Mouse (Mus musculus): ENCODE data around the gene 4930407I10Rik.

Gene 4930407I10Rik

DNA sequence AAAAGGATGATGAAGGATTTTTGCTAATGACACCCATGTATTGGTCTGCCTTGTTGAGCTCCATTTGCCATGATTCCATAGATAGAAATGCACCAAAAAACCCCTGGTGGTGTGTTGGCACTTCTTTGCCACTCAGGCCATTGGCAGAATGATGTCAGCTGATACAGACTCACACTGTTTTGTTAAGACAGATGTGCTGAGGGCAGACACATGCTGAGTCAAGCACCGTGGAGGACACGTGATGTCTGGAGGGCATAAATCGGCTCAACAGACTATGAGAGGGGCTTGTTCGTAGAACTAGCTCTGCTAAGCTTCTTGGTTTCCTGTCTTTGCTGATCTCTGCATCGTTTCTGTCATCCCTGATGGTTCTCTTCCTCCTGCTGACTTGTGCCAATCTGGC is 6.4 kb upstream of the 4930407I10Rik start:
- DNase-seq (ENCODE audit: low read depth, low spot score) = no peak

DNA sequence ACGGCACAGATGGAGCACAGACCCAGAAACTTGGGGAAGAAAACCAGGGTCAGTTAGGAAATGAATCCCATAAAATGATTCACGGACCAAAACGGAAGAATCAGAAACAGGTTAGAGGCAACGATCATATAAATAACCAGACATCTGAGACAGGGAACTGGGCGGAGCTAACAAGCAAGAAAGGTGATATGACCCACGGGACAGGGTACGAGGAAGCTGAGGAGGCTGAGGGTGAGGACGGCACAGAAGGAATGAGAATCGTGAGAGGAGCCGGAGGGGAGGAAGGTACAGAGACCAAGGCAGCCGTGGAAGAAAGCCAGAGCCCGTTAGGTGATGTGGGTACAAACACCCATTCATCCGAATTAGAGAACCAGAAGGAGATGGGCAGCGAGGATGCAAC is 5.0 kb downstream of the 4930407I10Rik start:
- no peak for DNase-seq (ENCODE audit: low read depth, low spot score)

- peak; percentile 66 for DNase-seq (ENCODE audit: low read depth, low spot score)
Measured at GRCm38 (mm10) chr15:82065511-82065910, 6.6 kb downstream of the 4930407I10Rik start.

GRCm38 (mm10) chr15:82069898-82070297 is 10.9 kb downstream of the 4930407I10Rik start, which contains the start of gene Mei1:
Mei1 (plus strand) TSS chr15:82069996.
- no peak for DNase-seq (ENCODE audit: low read depth, low spot score)

GRCm38 (mm10) chr15:82071816-82072469 is 13.0 kb downstream of the 4930407I10Rik start:
- DNase-seq (ENCODE audit: low read depth, low spot score) = no peak

GRCm38 (mm10) chr15:82073490-82073889 is 14.5 kb downstream of the 4930407I10Rik start:
- DNase-seq (ENCODE audit: low read depth, low spot score) = no peak

DNA sequence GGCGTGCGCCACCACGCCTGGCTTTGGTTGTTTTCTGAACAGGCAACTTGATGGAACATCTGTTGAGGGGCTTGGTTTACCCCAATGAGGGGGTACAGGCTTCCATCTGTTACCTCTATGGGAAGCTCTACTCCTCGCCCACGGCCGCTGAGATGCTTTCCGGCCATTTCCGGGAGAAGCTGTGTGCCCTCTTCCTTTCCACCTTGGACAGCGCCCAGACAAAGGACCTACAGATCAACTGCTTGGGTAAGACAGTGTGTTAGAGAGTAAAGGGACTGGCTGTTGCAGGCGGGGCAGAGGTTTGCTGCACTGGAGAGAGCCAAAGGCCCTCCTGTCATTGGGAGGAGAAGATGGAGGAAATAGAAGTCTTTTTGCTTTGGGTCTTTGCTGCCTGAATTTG is 20.9 kb downstream of the 4930407I10Rik start:
- no peak for DNase-seq (ENCODE audit: low read depth, low spot score)

DNA sequence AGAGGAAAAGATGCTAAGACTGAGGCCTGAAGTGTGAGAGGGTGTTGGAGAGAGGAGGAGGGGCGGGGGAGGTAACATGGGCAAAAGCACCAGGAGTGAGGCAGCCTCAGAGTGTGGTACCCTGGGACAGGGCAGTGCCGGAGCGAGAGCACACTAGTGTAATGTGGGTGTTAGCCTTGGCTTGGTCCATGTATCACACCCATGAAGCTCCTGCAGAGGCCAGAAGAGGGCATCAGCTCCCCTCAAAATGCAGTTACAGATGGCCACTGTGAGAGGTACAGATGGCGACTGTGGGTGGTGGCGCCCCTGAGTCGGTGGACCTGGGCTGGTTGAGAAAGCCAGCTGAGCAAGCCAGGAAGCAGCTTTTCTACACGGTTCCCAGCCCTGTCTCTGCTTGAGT is 22.2 kb downstream of the 4930407I10Rik start:
- DNase-seq (ENCODE audit: low read depth, low spot score) = peak; percentile 41

DNA sequence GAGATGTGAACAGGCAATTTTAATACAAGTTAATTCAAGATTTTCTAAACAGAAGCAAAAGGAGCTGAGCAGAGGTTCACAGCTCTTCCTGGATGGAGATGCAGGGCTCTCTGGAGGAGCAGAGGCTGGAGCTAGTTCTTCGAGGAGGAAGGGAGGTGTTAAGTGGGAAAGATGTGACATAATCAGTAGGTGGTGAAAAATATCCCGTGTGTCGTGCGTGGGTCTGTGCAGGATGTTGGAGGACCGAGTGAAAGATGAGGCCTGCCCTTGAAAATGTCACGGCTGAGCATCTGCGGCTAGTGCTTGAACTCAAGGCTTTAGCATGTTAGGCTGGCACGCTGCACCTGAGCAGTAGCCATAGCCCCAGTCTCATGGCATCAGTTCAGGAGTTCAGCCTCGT is 26.7 kb downstream of the 4930407I10Rik start:
- DNase-seq (ENCODE audit: low read depth, low spot score) = no peak

GRCm38 (mm10) chr15:82086131-82086530 is 27.2 kb downstream of the 4930407I10Rik start:
- no peak for DNase-seq (ENCODE audit: low read depth, low spot score)

DNA sequence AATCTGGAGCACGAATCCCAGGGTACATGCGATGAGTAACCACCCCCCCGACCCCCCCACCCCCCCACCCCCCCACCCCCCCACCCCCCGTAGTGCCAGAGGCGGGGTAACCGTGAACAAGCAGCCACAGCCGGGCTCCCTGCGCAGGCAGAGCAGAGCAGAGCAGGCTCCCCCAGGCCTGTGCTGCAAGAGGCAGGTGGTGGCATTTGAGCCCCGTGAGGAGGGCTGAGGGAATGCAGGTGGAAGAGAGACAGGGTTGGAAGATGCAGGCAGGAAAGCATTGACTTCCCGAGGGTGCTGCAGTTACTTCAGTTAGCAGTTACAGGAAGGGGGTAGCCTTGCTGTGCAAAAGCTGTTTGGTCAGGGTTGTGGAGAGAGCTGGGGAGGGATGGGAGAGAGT is 28.3 kb downstream of the 4930407I10Rik start:
- no peak for DNase-seq (ENCODE audit: low read depth, low spot score)

DNA sequence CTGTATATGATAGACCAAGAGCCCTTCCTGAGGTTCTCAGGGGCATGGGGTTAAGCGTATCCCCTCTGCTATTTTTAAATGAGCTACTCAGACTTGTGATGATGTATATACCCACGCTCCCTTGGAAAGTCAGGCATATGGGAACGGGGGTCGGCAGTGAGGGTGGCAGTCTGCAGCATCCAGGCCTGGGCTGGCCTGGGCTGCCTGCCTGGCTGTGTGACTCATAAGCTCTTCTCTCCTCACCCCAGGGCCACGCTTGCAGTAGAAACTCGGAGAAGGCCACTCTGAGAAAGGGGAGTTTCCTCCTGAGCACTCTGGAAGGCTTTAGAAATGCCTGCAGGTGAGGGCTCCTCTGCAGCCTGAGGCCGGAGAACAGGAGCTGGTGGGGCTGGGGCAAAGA is 32.1 kb downstream of the 4930407I10Rik start:
- no peak for DNase-seq (ENCODE audit: low read depth, low spot score)

DNA sequence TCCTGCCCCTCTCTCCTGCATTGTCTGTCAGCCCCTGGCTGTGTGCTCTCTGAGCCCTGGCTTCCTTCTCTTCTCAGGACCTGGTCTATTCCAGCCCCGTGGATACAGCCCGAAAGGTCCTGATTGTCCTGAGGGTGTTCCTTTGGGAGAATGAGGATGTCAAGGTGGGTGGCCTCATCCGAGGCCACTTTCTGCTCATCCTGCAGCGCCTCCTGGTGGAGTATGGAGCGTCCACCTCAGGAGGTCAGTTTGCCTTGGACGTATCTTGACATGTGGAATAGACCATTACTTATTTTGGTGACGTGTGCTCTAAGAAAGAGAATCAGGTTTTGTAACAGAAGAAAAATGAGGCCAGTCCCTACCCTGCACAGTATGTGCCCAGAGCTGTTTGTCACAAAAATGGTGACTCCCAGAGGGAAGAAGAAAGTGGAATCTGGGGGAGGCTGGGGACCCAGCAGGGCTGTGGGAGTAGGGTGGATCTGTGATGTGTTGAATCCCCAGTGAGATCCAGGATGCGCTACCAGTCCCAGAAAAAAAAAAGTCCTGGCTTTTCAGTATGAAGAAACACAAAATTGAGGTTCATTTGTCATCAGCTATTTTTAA is 48.1 kb downstream of the 4930407I10Rik start:
- DNase-seq (ENCODE audit: low read depth, low spot score) = peak; percentile 48
